Mouse (Mus musculus) retina, embryonic 14.5 days (tissue): ENCODE measurements at regions not wholly inside any gene's neighbourhood (a gene's known extent, or its start where the extent isn't known, plus 50 kb on each side); places are given as distances from the start of the nearest gene placed in this dataset.

ENCODE experiments used
- DNase-seq: peaks from one replicate; pipeline ENCODE4 v3.0.0-alpha.2; 2015; ENCODE audit warnings: low spot score

GRCm38 (mm10) chr14:83232262-83232661 lies 1211.1 kb upstream of the Pcdh17 start:
- DNase-seq = no peak

- no peak for DNase-seq
Observed at GRCm38 (mm10) chr14:83246891-83247290, 1196.5 kb upstream of the Pcdh17 start.

- no peak for DNase-seq
Observed at GRCm38 (mm10) chr14:83247405-83247804, 1196.0 kb upstream of the Pcdh17 start.

GRCm38 (mm10) chr14:83252922-83253321 lies 1190.4 kb upstream of the Pcdh17 start:
- DNase-seq = no peak

- peak; percentile 12 for DNase-seq
Observed at GRCm38 (mm10) chr14:83302599-83302998, 1140.8 kb upstream of the Pcdh17 start.

- peak; percentile 8 for DNase-seq
Observed at GRCm38 (mm10) chr14:83320773-83321172, 1122.6 kb upstream of the Pcdh17 start.

GRCm38 (mm10) chr14:83363153-83363552 lies 1080.2 kb upstream of the Pcdh17 start:
- DNase-seq = no peak
